Mouse (Mus musculus) forebrain, embryonic 16.5 days (tissue): ENCODE measurements around the gene Gm30083. TPM values are rescaled to one million over a fixed set of nuclear protein-coding genes. Genes with fewer than 3 reads are reported as not detected.

Source experiments
- ATAC-seq: fragments of 200-750 bp; cut with Nextera tagmentation; 2 replicates; pipeline ENCODE4 v1.8.0; 2017; ENCODE audit warnings: mild to moderate bottlenecking, moderate library complexity
- H3K27ac ChIP-seq: fragments of 300-500 bp; sonication (generic); 2 replicates; pipeline ENCODE4 v1.5.1; 2014; ENCODE audit warnings: low read length, control low read depth
- H3K27me3 ChIP-seq: fragments of 300-500 bp; sonication (generic); replicated peaks from 2 replicates; pipeline ENCODE4 v1.6.1; 2014; ENCODE audit warnings: low read length; ENCODE audit not compliant: control insufficient read depth, insufficient read depth
- H3K36me3 ChIP-seq: fragments of 300-500 bp; sonication (generic); 2 replicates; pipeline ENCODE4 v1.6.1; 2014; ENCODE audit not compliant: control insufficient read depth, insufficient read depth
- H3K4me1 ChIP-seq: fragments of 300-500 bp; sonication (generic); replicated peaks from 2 replicates; pipeline ENCODE4 v1.6.1; 2014; ENCODE audit warnings: low read length; ENCODE audit not compliant: control insufficient read depth, insufficient read depth
- H3K4me2 ChIP-seq: fragments of 300-500 bp; sonication (generic); 2 replicates; pipeline ENCODE4 v1.6.1; 2014; ENCODE audit warnings: mild to moderate bottlenecking, low read length, control low read depth
- H3K4me3 ChIP-seq: fragments of 300-500 bp; sonication (generic); replicated peaks from 2 replicates; pipeline ENCODE4 v1.5.1; 2014; ENCODE audit warnings: mild to moderate bottlenecking, low read length, control low read depth
- H3K9ac ChIP-seq: fragments of 300-500 bp; sonication (generic); replicated peaks from 2 replicates; pipeline ENCODE4 v1.6.1; 2014; ENCODE audit warnings: low read depth, low read length, control low read depth
- H3K9me3 ChIP-seq: fragments of 300-500 bp; sonication (generic); 2 replicates; pipeline ENCODE4 v1.6.1; 2016; ENCODE audit warnings: low read length; ENCODE audit not compliant: control insufficient read depth
- WGBS: fragments of 180-500 bp; shearing (Covaris S2); extraction: QIAGEN DNeasy Blood & Tissue Kit; methylation state at CpG from one replicate; pipeline ENCODE4 v1.1.7; 2014; 5-methylcytosine and 5-hydroxymethylcytosine counted together
- polyA plus RNA-seq: library from polyadenylated mRNA; unstranded; fragments of >200 nt; fragmentation: Nextera tagmentation; extraction: Ambion mirVana; gene quantifications from 2 replicates; pipeline ENCODE4 v1.2.1, GENCODE M21; 2015

The Gm30083 gene
- not detected in 2 replicates for polyA plus RNA-seq

- WGBS, result 90% methylated on average over 3 of the region's 3 CpGs
- Histone ChIP-seq H3K27ac (no peak within 1 kb of the TSS), H3K4me1 (no peaks in the 10 kb centered on the region), H3K4me2 (no peak within 1 kb of the TSS), H3K36me3 (no peaks in the 10 kb centered on the region), H3K9me3 (no peaks in the 10 kb centered on the region), H3K27me3 (no peaks in the 10 kb centered on the region), H3K4me3 (no peak within 1 kb of the TSS), H3K9ac (no peak within 1 kb of the TSS)
- ATAC-seq, result no peak
Measured at GRCm38 (mm10) chr14:34015063-34015462, at the start of gene Gm30083. Gene Gm30083 (minus strand): TSS chr14:34015182.

GRCm38 (mm10) chr14:34052516-34052915 lies 37.5 kb upstream of the Gm30083 start, which contains the start of gene Antxrl:
Gene Antxrl (plus strand): TSS chr14:34052707.
- no peak within 1 kb of the TSS for H3K9ac ChIP-seq
- H3K4me1 ChIP-seq, result peaks cover 8% of the 10 kb centered on the region
- no peaks in the 10 kb centered on the region for H3K27me3 ChIP-seq
- no peak for ATAC-seq
- H3K36me3 ChIP-seq, result no peaks in the 10 kb centered on the region
- 92% methylated on average over 6 of the region's 6 CpGs for WGBS
- no peak within 1 kb of the TSS for H3K27ac ChIP-seq
- no peaks in the 10 kb centered on the region for H3K9me3 ChIP-seq
- H3K4me3 ChIP-seq, result no peak within 1 kb of the TSS
- no peak within 1 kb of the TSS for H3K4me2 ChIP-seq

- peak; percentile 88 for ATAC-seq
- Histone ChIP-seq H3K27me3 (no peaks in the 10 kb centered on the region), H3K27ac (peak overlapping the region; percentile 57), H3K4me3 (no peak overlapping the region), H3K9ac (no peak overlapping the region), H3K4me2 (no peak overlapping the region), H3K36me3 (no peaks in the 10 kb centered on the region), H3K9me3 (no peaks in the 10 kb centered on the region), H3K4me1 (peaks cover 8% of the 10 kb centered on the region)
- WGBS, result 56% methylated on average over 5 of the region's 5 CpGs
Measured at GRCm38 (mm10) chr14:34050101-34050779, 35.3 kb upstream of the Gm30083 start.

GRCm38 (mm10) chr14:34043341-34043740 lies 28.4 kb upstream of the Gm30083 start:
- H3K27ac ChIP-seq, result no peak overlapping the region
- H3K9ac ChIP-seq, result no peak overlapping the region
- H3K4me1 ChIP-seq, result no peaks in the 10 kb centered on the region
- H3K27me3 ChIP-seq, result no peaks in the 10 kb centered on the region
- 76% methylated on average over 3 of the region's 3 CpGs for WGBS
- no peak for ATAC-seq
- H3K9me3 ChIP-seq, result no peaks in the 10 kb centered on the region
- H3K4me2 ChIP-seq, result no peak overlapping the region
- H3K4me3 ChIP-seq, result no peak overlapping the region
- H3K36me3 ChIP-seq, result no peaks in the 10 kb centered on the region

- H3K4me1 ChIP-seq, result no peaks in the 10 kb centered on the region
- H3K9me3 ChIP-seq, result no peaks in the 10 kb centered on the region
- H3K4me3 ChIP-seq, result no peak overlapping the region
- no peak overlapping the region for H3K9ac ChIP-seq
- no peaks in the 10 kb centered on the region for H3K27me3 ChIP-seq
- no peak overlapping the region for H3K27ac ChIP-seq
- no peak overlapping the region for H3K4me2 ChIP-seq
- ATAC-seq, result no peak
- H3K36me3 ChIP-seq, result no peaks in the 10 kb centered on the region
- 80% methylated on average over 4 of the region's 4 CpGs for WGBS
Measured at GRCm38 (mm10) chr14:34041241-34041640, 26.3 kb upstream of the Gm30083 start.

DNA sequence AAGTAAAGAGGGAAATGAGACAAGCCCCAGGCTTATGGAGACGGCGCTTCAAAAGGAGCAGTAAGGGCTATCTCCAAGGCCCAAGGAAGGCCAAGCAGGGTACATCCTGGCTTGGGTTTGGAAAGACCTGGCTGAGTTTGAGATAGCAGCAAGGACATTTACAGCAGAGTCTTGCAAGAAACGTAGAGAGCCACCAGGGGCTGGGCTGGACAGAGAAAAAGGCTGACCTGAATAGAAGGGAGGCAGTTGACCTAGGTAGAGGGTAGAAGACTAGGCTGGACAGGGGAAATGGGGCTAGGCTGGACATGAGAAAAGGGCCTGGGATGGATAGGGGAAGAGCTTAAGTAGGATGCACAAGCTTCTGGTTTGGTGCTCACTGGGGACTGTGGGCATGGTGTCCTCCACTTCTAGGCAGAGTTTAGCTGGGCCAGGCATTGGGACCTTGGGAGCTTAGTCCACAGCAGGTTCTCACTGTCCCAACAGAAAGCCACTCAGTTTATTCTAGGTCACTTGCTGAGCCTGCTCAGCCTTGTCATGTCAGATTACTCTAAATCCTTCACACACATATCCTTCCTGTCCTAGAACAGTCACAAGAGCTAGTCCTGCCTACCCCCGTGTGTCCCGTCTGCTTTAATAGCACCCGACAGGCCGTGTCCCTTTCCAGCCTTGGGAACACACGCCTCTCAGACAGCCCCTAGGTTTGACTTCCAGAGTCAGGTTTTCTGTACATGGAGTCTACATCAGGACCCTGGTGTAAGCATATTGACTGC lies 19.0 kb upstream of the Gm30083 start:
- Histone ChIP-seq H3K4me1 (no peaks in the 10 kb centered on the region), H3K4me3 (no peak overlapping the region), H3K27me3 (no peaks in the 10 kb centered on the region), H3K4me2 (no peak overlapping the region), H3K9ac (no peak overlapping the region), H3K27ac (no peak overlapping the region), H3K36me3 (no peaks in the 10 kb centered on the region), H3K9me3 (no peaks in the 10 kb centered on the region)
- WGBS, result 89% methylated on average over 8 of the region's 8 CpGs
- ATAC-seq, result no peak

GRCm38 (mm10) chr14:34026710-34027109 lies 11.7 kb upstream of the Gm30083 start:
- no peaks in the 10 kb centered on the region for H3K36me3 ChIP-seq

DNA sequence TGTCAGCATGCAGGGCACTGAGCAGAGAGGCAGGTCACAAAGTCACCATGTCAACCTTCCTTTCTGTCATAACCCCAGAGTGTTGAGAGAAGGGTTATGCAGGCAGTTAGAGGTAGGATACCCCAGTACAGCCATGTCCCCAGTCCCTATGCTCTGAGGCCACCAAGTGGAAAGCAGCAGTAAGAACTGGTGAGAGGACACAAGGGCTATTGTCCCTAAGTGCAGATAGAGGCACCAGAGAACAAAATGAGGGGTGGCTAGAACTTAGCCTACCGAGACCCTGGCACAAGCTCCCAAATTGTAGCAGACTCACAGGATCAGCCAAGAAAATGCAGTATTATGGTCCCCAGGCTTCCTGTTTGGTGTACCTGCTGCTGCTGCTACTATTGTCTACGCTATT lies 2.0 kb upstream of the Gm30083 start:
- Histone ChIP-seq H3K36me3 (no peaks in the 10 kb centered on the region), H3K4me3 (no peak overlapping the region), H3K4me1 (no peaks in the 10 kb centered on the region), H3K27me3 (no peaks in the 10 kb centered on the region), H3K27ac (no peak overlapping the region), H3K9ac (no peak overlapping the region), H3K4me2 (no peak overlapping the region), H3K9me3 (no peaks in the 10 kb centered on the region)
- WGBS, result 95% methylated on average over 2 of the region's 2 CpGs
- ATAC-seq, result no peak

More at GRCm38 (mm10) chr14:34026710-34027109, 11.7 kb upstream of the Gm30083 start:
- Histone ChIP-seq H3K27ac (no peak overlapping the region), H3K4me2 (no peak overlapping the region), H3K9ac (no peak overlapping the region), H3K9me3 (no peaks in the 10 kb centered on the region), H3K27me3 (no peaks in the 10 kb centered on the region), H3K4me1 (no peaks in the 10 kb centered on the region), H3K4me3 (no peak overlapping the region)
- ATAC-seq, result no peak
- 72% methylated on average over 2 of the region's 2 CpGs for whole genome bisulfite sequencing

- Histone ChIP-seq H3K27me3 (no peaks in the 10 kb centered on the region), H3K9ac (no peak within 1 kb of the TSS), H3K4me2 (no peak within 1 kb of the TSS), H3K9me3 (no peaks in the 10 kb centered on the region), H3K4me1 (no peaks in the 10 kb centered on the region), H3K36me3 (no peaks in the 10 kb centered on the region), H3K27ac (no peak within 1 kb of the TSS), H3K4me3 (no peak within 1 kb of the TSS)
- ATAC-seq, result no peak
- WGBS, result 100% methylated on average over 4 of the region's 4 CpGs
Measured at GRCm38 (mm10) chr14:34016381-34016780, 1.4 kb upstream of the Gm30083 start, which contains the start of gene Gm5460. Gene Gm5460 (plus strand): TSS chr14:34016758.
